Mouse (Mus musculus) thymus, adult 18-20 months (tissue): ENCODE data around the gene Pglyrp1.

ENCODE experiments used
- DNase-seq, 2 experiments: peaks; one replicate each; pipeline ENCODE4 v3.0.0; 2022; ENCODE audit warnings: mixed read lengths in 2 of 2

Gene Pglyrp1

DNA sequence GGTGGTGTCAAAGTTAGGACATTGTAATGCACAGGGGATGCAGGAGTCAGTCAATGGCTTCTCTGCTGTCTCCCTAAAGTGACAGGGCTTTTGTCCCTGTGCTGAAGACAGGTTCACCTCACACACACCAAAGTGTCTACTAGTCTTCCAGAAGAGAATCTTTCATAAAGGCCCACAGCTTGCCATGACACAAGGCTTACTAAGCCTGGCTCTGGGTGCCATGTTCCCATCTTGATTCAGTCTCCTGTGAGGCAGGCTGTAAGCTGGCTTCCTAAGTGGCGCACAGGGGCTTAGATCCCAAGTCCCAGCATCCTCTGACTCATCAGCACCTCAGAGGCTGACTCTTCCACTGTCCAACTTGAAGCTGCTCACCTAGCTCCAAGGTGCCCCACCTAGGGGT, 15.8 kb downstream of the Pglyrp1 start:
- no peak for DNase-seq

DNA sequence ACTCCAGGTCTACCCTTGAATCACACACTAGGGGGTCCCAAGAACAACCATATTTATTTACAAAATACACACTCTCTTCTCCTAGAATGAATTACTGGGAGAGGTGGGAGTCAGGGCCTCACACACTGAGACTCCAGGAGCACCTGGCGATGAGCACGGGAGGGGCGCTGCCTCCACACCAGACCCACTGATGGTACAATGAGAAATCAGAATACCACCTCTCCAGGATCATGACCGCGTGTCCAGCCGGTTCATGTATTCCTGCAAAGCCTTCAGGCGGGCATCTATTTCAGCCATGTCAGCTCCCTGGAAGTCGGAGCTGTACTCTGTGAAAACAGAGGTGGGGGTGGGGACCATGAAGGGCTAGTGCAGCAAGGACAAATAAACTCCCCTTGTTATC, 19.7 kb downstream of the Pglyrp1 start:
- DNase-seq = no peak

DNA sequence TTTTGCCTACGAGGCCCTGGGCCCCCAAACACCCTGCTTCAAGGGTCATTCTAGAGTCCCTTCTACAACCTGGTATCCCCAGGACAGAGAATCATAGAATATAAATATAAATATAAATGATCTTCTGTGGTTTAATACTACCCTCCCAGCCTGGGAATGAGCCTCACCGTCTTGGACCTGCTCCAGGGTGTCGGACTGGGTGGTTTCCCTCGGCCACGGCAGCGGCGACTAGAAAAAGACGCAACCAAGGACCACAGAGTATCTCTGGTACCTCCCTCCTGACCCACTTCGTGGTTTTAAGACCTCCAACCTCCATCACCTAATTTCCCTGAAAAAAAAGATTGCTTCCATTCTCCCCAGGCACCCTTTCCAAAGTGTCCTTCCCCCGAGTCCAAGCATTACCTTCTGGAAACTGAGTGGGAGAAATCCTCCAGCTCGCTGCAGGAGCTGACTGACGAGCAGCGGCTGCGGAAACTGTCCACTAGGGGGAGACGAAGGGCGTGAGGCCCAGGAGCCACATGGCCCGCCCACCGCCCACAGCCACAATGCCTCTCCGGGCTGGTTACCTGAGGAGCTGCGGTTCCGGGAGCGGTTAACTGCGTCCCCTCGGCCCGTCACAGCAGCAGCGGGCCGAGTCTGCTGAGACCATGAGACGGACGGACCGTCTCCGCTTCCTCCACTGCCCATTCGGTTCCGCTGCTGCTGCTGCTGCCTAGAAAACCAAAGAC, 20.9 kb downstream of the Pglyrp1 start:
- peak; percentile 60 to 65 for DNase-seq

DNA sequence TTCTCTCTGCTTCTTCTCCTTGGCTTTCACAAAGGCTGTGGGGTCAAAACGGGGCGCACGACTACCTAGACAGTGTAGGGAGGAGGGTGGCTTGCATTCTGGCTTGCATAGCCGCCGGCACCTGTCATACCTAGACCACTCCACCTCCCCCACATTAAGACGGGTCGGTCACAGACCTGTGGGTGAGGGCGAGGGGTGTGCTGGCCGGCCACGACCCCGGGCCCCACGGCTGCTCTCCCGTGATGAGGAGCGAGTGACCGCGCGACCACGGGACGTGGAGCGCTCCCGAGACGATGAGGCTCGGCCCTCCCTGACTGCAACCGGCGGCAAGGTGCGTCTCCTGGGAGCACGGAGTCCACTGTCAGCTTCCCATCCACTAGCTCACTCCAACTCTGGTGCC, 21.9 kb downstream of the Pglyrp1 start:
- DNase-seq = no peak

DNA sequence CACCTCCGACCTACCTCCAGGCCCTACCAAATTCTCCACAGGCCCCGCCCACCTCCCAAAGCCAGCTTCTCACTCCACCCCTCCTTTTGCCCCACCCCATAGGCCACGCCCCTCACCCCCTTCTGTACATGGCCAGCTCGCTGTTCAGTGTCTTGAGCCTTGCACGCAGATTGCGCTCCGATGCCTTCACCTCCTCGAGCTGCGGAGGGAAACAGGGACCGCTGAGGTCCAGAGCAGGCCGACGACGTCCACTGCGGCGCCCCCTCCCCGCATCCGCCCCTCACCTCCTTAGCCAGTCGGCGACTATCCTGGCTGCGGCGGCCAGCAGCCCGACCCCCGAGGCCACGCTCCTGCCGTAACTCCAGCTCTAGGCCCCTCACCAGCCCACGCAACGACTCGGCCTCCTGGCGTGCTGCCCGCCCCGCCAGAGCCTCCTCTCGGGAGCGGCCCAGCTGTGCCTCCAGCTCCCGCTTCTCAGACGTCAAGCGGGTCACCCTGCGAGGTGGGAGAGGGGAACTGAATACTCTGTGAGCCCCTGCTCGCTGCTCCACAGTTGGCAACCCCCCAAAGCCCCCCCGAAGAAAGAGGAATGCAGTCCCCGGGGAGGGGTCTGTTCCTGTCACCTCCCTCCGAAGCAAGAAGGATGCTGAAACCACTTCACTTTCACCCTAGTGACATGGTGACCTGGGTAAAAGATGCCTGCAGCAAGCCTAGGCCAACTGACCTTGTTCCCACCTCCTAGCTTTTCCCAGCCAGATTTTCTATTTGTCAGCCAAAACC, 22.7 kb downstream of the Pglyrp1 start:
- DNase-seq = no peak

DNA sequence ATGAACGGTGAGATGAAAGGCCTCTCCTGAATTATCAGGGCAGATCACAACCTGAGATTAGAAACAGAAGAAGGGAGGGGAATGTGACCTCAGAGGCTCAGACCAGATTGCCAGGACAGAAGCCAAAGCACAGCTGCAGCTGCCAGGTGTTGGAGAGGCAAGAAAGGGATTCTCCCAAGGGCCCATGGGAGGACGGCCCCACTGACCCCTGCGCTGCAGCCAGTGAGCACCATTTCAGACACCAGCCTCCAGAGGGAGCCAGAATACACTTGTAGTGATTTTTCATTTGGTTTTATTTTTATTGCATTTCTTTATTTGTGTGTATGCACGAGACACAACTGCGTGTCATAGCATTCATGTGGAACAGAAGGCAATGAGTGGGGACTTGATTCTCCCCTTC, 25.4 kb downstream of the Pglyrp1 start:
- no peak for DNase-seq

DNA sequence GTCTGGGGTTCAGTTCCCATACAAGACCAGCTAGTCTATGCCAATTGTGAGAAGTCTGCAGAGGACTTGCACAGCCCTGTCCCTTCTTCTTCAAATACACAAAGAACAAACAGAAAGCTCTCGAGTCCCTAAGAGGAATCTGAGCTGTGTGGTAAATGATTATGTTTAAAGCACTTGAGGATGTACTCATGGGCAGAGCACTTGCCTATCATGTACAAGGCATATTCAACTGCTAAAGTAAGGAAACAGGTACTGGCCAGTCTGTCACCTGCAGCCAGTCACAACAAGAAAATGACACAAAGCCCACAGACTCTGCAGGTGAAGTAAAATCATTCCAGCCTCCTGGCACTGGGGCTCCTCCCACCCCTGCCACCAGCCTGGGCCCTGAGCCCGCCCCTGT, 29.4 kb downstream of the Pglyrp1 start:
- DNase-seq = no peak

DNA sequence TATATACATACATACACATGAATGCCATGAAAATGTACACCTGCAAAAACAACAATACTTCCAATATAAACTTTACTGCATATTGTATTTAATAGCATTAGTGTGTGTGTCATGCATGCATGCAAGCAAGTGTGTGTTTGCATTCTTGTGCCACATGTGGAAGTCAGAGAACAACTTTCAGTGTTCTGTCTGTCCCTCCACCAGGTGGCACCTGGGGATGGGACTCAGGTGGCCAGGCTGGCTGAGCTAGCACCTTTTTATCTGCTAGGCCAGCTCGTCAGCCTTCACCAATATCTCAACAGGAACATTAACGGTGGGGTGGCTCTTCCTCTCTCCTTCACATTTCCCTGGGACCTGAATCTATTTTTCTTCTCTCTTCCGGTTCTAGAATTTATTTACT, 31.4 kb downstream of the Pglyrp1 start:
- no peak for DNase-seq

DNA sequence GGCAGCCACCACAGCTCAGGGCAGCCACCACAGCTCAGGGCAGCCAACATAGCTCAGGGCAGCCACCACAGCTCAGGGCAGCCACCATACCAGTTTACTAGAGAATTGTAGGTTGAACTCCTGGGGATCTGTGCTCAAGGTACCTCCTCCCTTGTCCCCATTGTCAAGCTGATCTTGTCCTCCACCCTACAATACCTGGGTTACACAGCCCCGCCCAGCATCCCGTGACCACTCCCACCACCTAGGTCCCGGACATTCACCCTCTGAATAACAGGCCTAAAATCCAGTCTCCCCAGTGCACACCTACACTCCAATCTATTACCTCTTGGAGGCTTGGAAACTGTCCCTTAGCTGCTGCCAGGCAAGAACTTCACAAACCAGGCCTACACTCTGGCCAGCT, 33.8 kb downstream of the Pglyrp1 start:
- no peak for DNase-seq

DNA sequence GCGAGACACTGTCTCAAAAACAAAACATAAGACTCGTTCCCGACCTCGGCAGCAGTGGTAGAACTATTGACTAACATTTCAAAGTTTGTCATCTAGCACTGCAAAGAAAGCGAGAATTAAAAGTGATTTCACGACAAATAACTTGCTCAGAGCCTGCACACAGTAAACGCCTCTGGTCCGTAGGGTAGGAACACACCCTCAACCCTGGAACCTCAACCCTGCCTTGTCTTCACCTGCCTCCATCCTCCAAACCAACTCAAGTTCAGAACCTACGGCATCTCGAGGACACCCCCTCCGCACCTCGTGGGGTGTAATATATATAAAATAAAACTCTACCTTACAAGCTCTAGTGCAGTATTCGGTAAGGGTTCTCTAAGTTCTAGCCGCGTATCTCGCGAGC, 38.7 kb downstream of the Pglyrp1 start:
- no peak for DNase-seq

DNA sequence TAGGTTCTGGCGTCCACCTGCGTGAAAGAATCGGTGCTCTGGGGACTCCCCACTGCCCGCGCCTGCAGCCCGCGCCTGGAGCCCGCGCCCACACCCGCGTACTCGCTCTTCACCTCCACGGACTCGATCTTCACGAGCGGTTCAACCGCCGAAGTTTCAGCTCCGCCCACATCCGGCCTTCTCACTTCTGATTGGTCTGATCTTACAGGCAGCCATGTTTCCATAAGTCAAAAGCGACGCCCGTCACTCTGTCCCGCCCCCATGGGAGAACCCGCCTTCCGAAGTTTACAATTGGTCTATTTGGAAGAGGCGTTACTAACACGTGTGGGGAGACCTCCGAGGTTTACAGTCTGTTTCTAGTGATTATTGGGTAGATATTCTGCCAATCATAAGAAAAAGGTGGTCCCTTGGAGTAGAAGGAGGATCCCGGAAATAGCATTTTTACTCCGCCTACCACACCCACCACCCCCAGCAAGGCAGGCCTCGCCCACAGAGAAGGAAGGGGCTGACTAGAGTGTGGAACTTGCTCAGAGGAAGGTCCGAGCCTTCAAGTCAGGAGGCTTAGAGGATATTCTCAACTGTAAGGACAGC, 39.2 kb downstream of the Pglyrp1 start, which contains the start of gene Ccdc61:
Gene Ccdc61 (minus strand): TSS at position 175 of the 591 bp plus-strand sequence.
- peak; percentile 96 to 99 for DNase-seq

DNA sequence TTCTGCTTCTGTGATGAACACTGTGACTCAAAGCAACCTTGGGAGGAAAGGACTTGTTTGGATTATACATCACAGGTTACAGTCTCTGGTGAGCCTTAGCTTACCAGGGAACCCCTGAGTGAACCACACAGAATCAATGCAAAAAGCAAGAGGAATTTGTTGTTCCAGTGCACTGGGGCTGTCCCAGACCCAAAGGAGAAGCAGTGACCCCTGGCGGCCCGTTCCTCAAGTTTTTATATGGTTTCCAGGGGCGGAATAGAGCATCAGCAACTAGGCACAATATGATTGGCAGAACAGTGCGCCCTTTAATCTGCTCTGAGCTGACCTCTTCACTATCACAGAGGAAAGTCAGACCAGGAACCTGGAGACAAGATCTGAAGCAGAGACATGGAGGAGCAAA, 45.1 kb downstream of the Pglyrp1 start:
- no peak for DNase-seq

DNA sequence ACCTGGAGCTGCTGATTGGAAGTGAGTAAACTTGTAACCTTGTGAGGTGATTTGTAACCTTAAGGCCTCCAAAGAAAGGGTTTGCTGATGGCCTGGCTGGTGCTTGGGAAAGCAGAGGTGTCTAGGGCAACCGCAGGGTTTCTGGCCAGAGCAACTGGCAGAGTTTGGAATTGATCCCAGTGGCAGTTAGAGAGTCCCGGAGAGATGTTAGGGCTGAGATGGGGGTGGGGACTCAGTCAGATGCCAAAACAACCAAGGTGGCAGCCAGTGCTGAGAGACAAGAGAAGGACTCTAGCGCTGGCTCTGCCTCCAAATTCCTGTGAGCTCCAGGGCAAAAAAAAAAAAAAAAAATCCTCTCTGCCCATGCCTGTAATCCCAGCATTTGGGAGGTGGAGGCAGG, 46.8 kb downstream of the Pglyrp1 start:
- DNase-seq = no peak

DNA sequence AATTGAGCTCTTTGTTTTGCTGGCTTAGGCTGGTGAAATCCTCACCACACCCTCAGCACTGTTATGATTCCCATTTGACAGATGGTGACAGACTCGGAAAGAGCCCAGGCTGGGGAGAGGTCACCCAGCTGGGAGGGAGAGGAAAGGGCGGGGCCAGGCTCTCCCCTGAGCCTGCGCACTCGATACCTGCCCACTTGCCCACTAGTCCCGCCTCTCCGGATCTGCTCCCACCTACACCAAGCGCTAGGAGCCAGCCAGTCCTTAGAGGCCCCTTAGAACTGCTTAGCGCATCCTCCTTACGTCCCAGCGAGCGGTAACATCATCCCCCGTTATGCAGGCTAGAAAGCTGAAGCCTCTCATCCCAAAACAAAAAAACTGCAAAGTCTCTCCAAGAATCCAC, 49.9 kb downstream of the Pglyrp1 start:
- DNase-seq = peak in 1 of 2 experiments; percentile 28

DNA sequence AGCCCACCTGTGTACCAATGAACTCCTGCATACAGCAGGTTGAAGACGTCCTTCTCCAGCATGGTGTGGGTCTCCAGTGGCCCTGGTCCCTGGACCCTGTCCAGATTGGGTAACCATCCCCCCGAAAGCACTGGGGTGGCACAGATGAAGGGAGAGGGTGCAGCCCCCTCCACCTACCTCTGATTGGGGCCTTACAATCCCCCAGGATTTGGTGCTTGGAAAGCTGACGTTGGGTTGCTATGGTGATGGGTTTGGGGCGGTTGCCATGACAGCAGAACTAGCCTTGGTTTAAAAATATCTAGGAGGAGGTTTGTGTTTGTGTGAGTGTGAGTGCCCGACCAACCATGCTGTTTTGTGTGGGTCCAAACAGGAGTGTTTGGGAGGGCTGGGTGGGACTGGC, 51.7 kb downstream of the Pglyrp1 start:
- DNase-seq = no peak

DNA sequence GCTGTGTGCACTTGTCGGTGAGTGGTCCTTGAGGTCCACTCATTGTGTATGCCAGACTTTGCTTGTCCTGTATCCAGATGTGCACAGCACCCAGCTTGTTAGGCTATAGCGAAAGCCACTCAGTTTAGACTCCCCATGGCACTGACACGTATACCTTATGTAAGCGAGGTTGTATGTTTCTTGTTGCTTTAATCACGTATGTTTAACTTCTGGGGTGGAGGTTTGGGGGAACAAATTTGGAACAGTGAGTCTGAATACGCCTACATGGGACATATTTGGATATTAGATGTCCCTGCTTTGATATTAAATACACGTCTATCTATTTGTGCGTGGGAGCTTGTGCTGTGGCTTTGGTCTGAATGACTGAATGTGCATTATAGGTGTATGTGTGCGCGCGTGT, 52.1 kb downstream of the Pglyrp1 start:
- DNase-seq = no peak

DNA sequence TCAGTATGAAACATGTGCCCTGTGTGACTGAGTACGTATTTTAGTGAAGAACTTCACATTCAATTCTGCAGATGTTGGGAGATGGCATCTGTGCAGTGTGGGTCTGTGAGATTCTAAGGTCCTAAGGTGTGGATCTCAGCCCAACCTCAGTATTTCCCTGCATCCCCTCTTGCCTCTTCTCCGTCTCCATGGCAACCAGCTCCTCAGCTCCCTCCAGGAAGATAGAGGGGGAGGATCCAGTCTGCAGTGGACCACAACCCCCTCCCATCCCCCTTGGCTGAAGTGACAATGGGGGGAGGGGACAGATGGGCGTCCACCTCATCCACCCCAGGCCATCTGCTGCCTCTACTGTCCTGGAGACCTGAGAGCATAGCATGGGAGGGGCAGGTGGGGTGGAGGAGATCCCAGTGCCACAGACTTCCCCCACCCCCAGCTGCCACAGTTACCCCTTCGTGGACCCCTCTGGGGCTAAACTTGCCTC, 52.6 kb downstream of the Pglyrp1 start:
- DNase-seq = no peak

DNA sequence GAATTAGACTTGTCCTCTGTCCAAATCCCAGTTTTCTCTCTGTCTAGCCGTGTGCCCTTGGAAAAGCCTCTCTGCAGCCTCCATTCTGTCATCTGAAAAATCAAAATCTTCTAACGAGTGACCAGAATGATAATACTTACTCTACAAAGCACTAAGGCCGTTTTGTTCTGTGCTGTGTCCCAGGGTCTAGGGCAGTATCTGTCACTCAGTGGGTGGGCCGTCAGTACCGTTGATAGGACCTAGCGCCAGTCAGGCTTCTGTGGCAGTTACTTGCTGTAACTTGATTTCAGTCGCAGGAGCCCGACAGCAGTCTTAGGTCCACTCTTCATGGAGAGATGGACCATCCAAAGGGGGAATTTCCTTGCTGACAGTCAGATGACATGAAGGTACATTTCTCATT, 53.2 kb downstream of the Pglyrp1 start:
- no peak for DNase-seq

DNA sequence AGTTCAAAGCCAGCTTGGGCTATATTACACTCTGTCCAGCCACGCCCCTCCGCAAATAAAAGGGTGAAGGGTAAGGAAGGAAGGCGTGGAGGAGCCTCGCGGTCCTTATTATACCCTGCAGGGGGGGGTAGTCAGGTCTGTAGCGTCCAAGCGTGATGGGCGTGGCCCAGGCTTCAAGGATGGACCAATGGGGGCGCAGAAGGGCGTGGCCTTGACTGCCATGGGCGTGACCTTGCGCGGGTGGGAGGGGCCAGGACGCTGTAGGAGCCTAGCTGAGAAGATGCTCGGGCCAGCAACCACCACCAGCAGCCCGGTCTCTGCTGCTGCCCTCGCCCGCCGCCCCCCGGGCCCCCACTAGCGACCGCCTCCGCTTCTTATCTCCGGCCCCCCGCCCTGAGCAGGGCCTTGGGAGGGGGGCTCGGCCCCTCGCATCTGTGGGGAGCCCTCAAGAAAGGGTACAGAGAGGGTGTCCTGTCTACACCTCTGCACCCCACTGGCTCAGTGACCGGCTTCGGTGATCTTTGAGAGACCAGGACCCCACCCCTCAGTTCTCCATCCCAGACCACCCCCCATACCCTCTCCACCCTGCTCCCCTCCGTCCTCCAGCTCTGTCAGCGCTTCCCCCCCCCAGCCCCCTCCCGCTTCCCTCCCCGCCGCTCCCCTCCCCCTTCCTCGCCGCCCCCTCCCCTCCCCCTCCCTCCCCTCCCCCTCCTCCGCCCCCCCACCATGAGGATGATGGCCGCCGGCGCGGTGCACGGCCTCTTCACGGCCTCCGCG, 54.2 kb downstream of the Pglyrp1 start, which contains the start of gene Nova2:
Gene Nova2 (plus strand): TSS at position 727 of the 777 bp plus-strand sequence.
- DNase-seq = peak in 1 of 2 experiments; percentile 22

DNA sequence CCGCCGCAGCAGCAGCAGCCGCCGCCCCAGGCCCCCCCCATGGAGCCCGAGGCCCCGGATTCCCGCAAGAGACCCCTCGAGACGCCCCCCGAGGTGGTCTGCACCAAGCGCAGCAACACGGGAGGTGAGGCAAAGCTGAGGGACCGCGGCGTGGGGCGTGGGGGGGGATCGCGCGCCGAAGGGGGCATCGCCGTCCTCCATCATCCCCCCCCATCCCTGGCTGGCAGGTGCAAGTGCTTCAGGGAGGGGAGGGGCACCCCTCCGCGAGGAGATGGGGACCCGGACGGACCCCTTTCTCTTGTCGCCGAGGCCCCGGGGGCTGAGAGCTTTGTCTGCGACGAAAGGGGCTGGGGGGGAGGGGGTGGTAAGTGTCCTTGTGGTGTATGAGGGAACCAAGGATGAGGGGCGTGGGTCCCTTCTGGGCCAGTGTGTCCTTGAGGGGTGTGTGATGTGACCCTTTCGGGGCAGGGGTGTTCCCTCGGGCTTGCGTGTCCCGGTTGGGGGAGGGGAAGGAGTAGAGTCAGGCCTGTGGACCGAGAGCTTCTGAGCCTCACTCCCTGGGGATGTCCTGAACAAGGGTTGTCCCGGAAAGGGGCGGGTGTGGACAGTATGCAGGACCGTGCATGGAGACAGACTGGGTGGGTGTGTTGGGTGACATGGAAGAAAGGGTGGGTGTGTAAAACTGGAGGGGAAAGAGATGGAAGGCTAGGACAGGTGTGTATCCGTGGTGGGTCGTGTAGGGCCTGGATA, 55.1 kb downstream of the Pglyrp1 start:
- no peak for DNase-seq

DNA sequence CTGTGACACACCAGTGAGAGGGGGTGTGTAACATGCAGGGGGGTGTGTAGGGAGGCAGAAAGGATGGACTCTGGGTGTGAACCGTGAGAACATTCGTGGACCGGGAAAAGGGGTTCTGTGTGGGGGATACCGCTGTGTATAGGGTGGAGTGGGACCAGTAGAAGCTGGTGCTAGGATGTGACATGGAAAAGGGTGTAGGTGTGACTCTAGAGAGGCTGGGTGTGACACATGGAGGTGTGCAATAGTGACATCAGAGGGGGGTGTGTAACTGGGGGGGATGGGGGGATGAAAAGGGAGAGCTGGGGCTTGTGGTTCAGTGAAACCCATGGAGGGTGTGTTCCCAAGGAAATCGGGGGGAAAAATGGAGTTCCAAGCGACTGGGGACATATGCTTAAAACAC, 55.8 kb downstream of the Pglyrp1 start:
- no peak for DNase-seq

DNA sequence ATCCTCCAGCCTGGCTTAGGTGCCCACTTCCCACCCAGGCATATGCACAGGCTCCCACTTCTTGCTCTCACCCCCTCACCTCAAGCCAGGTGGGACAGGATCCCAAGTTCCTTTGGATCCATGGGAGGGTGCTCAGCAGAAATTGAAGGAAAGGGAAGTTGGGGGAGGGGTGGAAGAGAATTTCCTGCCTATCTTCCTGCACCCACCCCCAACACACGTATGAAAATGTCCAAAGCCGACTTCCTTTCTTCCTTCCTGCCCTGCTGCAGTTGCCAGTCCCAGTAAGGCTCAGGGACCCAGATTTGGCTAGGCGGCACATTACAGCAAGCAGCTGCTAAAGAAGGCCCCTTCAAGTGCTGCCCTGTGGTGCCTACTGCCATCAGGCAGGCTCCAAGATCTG, 56.6 kb downstream of the Pglyrp1 start:
- DNase-seq = no peak
